Mouse (Mus musculus): ENCODE measurements around the gene Hic2. TPM values are rescaled to one million over a fixed set of nuclear protein-coding genes. Genes with fewer than 3 reads are reported as not detected.

Hic2 gene
- polyA plus RNA-seq (2016; fragmentation: Nextera tagmentation; extraction: Ambion mirVana) = 6.5 and 7.0 TPM in 2 replicates

DNA sequence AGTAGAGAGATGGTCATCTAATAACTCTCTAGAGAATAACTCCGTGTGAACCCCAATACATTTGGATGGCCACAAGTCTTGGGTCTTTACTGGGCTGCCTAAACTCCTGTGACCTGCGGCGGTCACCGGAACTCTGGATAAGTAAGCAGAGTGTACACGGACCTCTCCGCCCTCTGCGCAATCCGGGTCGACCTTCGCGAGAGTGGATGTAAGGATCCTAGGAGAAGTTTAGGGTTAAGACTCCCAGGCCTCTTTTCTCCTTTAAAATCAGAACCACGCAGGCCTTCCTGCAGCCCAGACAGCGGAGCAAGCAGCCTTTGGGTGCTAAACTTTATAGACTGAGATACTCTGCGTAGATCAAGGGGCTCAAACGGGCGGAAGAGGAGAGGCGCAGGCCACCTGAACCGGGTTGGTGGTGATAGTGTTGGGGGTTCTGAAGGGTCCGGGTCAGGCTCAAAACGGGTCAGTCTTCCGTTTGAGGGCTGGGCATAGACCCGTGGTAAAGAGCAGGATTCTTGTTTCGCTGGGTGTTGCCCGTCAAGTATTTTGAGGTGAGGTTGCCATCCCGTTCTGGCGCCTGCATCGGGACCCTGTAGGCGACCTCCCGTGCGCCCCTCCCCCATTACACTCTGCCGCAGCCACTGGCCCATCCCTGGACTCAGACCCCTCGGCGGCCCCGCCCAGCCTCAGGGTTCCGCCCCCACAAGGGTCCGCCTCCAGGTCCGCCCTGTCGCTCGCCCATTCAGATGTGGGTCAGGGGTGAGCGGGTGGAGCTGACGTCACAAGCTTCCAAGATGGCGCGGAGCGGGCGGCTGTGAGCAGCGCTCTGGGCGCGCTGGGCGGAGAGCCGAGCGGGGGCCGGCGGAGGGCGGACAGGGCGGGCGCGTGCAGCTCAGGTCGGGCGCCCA lies at the start of gene Hic2:
TSS of gene Hic2 (plus strand) at position 779 of the 908 bp plus-strand sequence.
- Histone ChIP-seq H3K9ac (peak within 1 kb of the TSS; percentile 94), H3K4me1 (replicated peaks) (peaks cover 39% of the 10 kb centered on the region), H3K27me3 (replicated peaks) (no peaks in the 10 kb centered on the region), H3K9me3 (replicated peaks) (peaks cover 3% of the 10 kb centered on the region; the same call in 1 of the 2 replicates), H3K36me3 (no peaks in the 10 kb centered on the region), H3K4me3 (peak within 1 kb of the TSS; percentile 92), H3K27ac (ENCODE audit: poor library complexity, severe bottlenecking) (peak within 1 kb of the TSS; percentile 91), H3K4me2 (peak within 1 kb of the TSS; percentile 90)
- WGBS = 2% methylated on average over 59 of the region's 59 CpGs
- ATAC-seq (ENCODE audit: insufficient number of reproducible peaks, low FRiP score) = peak; percentile 99

DNA sequence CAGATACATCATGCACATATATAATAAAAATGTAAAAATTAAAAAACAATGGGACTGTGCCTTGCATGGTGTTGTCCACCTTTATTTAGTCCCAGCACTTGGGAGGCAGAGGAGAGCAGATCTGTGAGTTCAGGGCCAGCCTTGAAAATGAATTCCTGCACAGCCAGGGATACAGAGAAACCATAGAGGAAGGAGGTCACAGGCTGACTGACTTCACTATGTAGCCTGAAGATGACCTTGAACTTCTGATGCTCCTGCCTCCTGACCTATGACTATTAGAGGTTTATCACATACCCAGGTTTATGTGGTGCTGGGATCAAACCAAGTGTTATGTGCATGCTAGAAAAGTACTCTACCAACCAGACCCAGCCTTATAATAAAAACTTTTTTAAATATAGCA lies 47.9 kb upstream of the Hic2 start:
- Histone ChIP-seq H3K9me3 (replicated peaks) (no peaks in the 10 kb centered on the region), H3K9ac (no peak overlapping the region), H3K27ac (ENCODE audit: poor library complexity, severe bottlenecking) (no peak overlapping the region), H3K4me2 (no peak overlapping the region), H3K4me3 (no peak overlapping the region), H3K36me3 (peaks cover 31% of the 10 kb centered on the region), H3K4me1 (replicated peaks) (peaks cover 20% of the 10 kb centered on the region), H3K27me3 (replicated peaks) (no peaks in the 10 kb centered on the region)
- no peak for ATAC-seq (ENCODE audit: insufficient number of reproducible peaks, low FRiP score)

DNA sequence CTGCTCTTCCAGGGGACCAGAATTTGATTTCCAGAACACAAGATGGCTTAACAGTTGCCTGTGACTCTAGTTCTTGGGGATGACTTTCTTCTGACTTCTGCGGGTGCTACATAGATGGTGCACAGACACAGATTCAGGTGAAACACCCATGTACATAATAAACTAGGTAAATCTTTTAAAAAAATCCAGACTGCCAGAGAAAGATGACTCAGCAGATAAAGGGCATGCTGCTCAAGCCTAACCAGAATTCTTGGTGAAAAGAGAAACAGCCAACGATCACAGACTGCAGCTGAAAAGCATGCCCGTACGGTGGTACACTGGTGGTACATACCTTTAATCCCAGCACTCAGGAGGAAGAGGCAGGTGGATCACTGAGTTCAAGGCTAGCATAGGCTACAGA lies 39.5 kb upstream of the Hic2 start:
- no peak for ATAC-seq (ENCODE audit: insufficient number of reproducible peaks, low FRiP score)
- WGBS = 91% methylated on average over 4 of the region's 4 CpGs

DNA sequence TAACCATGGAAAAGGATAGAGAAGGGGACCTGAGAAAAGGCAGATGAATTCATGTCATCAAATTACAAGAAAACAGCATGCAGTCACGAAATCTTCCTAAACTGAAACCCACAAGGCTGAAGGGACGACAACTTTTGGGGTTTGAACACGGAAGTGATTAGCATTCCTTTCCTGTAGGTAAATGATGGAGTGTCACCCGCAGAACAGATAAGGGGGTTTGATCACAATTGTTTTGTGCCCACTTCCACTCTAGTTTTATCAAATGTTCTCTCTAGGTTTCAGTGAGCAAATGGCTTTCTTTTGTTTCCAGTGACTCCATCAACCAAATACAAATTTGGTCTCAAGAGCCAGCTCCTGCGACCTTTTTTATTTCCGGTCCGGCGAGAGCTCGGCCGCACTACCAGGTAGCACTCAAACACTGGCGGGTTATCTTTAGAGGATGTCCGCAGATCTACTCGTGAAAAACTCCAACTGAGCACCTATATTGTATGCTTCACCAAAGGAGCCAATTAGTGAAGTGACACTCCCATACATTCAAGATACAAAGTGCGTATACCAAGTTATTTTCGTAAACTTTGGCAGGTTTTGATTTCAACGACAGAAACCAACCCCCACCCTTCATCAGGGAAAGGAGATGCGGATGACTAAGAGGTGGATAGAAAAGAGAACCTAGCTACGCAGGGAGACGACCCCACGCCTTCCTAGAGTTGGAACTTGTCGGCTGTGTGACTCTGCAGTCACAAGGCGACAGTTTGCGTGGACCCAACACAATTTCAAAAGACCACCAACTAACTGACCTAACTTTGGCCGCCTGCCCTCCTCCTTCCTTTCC lies 33.0 kb upstream of the Hic2 start:
- Histone ChIP-seq H3K27ac (ENCODE audit: poor library complexity, severe bottlenecking) (peak overlapping the region; percentile 87), H3K9ac (peak overlapping the region; percentile 98), H3K27me3 (replicated peaks) (no peaks in the 10 kb centered on the region), H3K36me3 (no peaks in the 10 kb centered on the region), H3K4me3 (peak overlapping the region; percentile 86), H3K4me1 (replicated peaks) (peaks cover 14% of the 10 kb centered on the region), H3K9me3 (replicated peaks) (no peaks in the 10 kb centered on the region), H3K4me2 (peak overlapping the region; percentile 76)
- WGBS = 2% methylated on average over 24 of the region's 24 CpGs
- ATAC-seq (ENCODE audit: insufficient number of reproducible peaks, low FRiP score) = peak; percentile 9; the same call in 1 of the 2 replicates

More for the DNA sequence above, 39.5 kb upstream of the Hic2 start:
- H3K4me1 ChIP-seq (replicated peaks) = peaks cover 15% of the 10 kb centered on the region; the same call in 1 of the 2 replicates
- no peak overlapping the region for H3K4me3 ChIP-seq
- H3K27me3 ChIP-seq (replicated peaks) = no peaks in the 10 kb centered on the region
- no peak overlapping the region for H3K27ac ChIP-seq (ENCODE audit: poor library complexity, severe bottlenecking)
- H3K9ac ChIP-seq = no peak overlapping the region
- no peaks in the 10 kb centered on the region for H3K9me3 ChIP-seq (replicated peaks)
- no peak overlapping the region for H3K4me2 ChIP-seq
- peaks cover 19% of the 10 kb centered on the region for H3K36me3 ChIP-seq

GRCm38 (mm10) chr16:17200953-17201707 lies 32.2 kb upstream of the Hic2 start:
- peak overlapping the region; percentile 76 for H3K4me2 ChIP-seq
- H3K9me3 ChIP-seq (replicated peaks) = no peaks in the 10 kb centered on the region
- WGBS = under 1% methylated on average over 67 of the region's 72 CpGs
- peaks cover 13% of the 10 kb centered on the region for H3K4me1 ChIP-seq (replicated peaks)
- peaks cover 2% of the 10 kb centered on the region for H3K27me3 ChIP-seq (replicated peaks)
- ATAC-seq (ENCODE audit: insufficient number of reproducible peaks, low FRiP score) = peak; percentile 92
- H3K27ac ChIP-seq (ENCODE audit: poor library complexity, severe bottlenecking) = peak overlapping the region; percentile 87
- peak overlapping the region; percentile 86 for H3K4me3 ChIP-seq
- H3K36me3 ChIP-seq = no peaks in the 10 kb centered on the region
- H3K9ac ChIP-seq = peak overlapping the region; percentile 98

GRCm38 (mm10) chr16:17201977-17202376 lies 31.4 kb upstream of the Hic2 start:
- H3K36me3 ChIP-seq = no peaks in the 10 kb centered on the region
- H3K27me3 ChIP-seq (replicated peaks) = peaks cover 10% of the 10 kb centered on the region
- H3K9ac ChIP-seq = no peak overlapping the region
- ATAC-seq (ENCODE audit: insufficient number of reproducible peaks, low FRiP score) = no peak
- 0 out of 2 replicates have a peak overlapping the region, but pooled peaks have one; percentile 86 for H3K4me3 ChIP-seq
- no peak overlapping the region for H3K4me2 ChIP-seq
- H3K27ac ChIP-seq (ENCODE audit: poor library complexity, severe bottlenecking) = no peak overlapping the region
- H3K4me1 ChIP-seq (replicated peaks) = peaks cover 13% of the 10 kb centered on the region
- 54% methylated on average over 2 of the region's 2 CpGs for WGBS
- H3K9me3 ChIP-seq (replicated peaks) = no peaks in the 10 kb centered on the region

DNA sequence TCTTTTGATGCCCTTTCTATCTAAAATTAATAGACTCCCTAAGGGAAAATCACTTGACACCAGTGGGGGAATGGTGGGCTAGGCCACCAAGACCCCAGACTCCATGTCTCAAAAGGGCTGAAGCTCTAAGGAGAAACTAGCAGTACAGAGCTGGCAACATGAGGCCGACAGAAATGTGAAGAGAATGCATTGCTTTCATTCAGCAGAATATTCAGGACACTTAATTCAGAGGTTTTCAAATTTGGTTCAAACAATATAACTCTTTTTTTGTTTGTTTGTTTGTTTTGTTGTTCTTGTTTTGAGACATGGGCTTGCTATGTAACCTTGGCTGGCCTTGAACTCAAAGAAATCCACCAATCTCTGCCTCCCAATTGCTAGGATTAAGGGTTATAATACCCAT lies 30.8 kb upstream of the Hic2 start, which contains the start of gene Ube2l3:
TSS of gene Ube2l3 (minus strand) at position 101 of the 400 bp plus-strand sequence.
- Histone ChIP-seq H3K9ac (peak within 1 kb of the TSS; percentile 98; the same call in 1 of the 2 replicates), H3K36me3 (no peaks in the 10 kb centered on the region), H3K4me3 (peak within 1 kb of the TSS; percentile 86), H3K27me3 (replicated peaks) (peaks cover 10% of the 10 kb centered on the region), H3K9me3 (replicated peaks) (no peaks in the 10 kb centered on the region), H3K4me2 (peak within 1 kb of the TSS; percentile 76), H3K27ac (ENCODE audit: poor library complexity, severe bottlenecking) (no peak within 1 kb of the TSS), H3K4me1 (replicated peaks) (peaks cover 13% of the 10 kb centered on the region)
- no peak for ATAC-seq (ENCODE audit: insufficient number of reproducible peaks, low FRiP score)
- WGBS = 85% methylated on average over 1 of the region's 1 CpGs

- peaks cover 10% of the 10 kb centered on the region for H3K4me1 ChIP-seq (replicated peaks)
- no peak overlapping the region for H3K4me3 ChIP-seq
- ATAC-seq (ENCODE audit: insufficient number of reproducible peaks, low FRiP score) = no peak
- H3K9ac ChIP-seq = no peak overlapping the region
- no peaks in the 10 kb centered on the region for H3K36me3 ChIP-seq
- H3K27me3 ChIP-seq (replicated peaks) = peaks cover 10% of the 10 kb centered on the region
- 4% methylated on average over 6 of the region's 6 CpGs for WGBS
- no peaks in the 10 kb centered on the region for H3K9me3 ChIP-seq (replicated peaks)
- H3K4me2 ChIP-seq = no peak overlapping the region
- H3K27ac ChIP-seq (ENCODE audit: poor library complexity, severe bottlenecking) = no peak overlapping the region
These were observed 28.4 kb upstream of the Hic2 start for GRCm38 (mm10) chr16:17204990-17205389.

DNA sequence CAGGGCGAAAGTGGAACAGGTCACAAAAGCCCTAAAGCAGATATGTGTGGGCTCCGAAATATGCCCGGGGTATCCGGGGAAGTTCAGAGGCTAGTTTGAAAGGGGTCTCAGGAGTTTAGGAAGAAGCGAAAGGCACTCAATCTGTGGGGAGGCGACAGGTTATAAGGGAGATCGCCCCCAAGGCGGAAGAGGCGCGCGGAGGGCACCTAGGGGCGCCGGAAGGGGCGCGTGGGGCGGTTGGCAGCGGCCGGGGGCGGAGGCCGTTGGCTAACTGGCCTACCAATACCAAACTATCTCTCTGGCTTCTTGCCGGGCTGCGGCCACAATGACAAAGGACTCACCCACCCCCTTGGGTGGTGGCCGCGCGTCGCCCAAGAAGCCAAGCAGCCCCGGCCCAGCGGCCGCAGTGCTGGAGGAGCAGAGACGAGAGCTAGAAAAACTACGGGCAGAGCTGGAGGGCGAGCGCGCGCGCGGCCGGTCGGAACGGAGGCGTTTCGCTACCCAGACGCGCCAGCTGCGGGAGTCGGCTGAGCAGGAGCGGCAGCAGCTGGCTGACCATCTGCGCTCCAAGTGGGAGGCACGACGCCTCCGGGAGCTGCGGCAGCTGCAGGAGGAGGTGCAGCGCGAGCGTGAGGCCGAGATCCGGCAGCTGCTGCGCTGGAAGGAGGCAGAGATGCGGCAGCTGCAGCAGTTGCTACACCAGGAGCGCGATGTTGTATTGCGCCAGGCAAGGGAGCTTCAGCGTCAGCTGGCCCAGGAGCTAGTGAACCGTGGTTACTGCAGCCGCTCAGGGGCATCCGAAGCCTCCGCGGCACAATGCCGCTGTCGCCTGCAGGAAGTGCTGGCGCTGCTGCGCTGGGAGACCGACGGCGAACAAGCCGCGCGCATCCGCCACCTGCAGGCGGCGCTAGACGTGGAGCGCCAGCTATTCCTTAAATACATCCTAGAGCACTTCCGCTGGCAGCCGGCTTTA lies 24.7 kb upstream of the Hic2 start, which contains the start of gene Rimbp3:
TSS of gene Rimbp3 (plus strand) at position 215 of the 973 bp plus-strand sequence.
- Histone ChIP-seq H3K27me3 (replicated peaks) (peaks cover 35% of the 10 kb centered on the region), H3K9me3 (replicated peaks) (no peaks in the 10 kb centered on the region), H3K9ac (peak within 1 kb of the TSS; percentile 69), H3K4me2 (peak within 1 kb of the TSS; percentile 99), H3K27ac (ENCODE audit: poor library complexity, severe bottlenecking) (no peak within 1 kb of the TSS), H3K4me3 (peak within 1 kb of the TSS; percentile 60), H3K36me3 (no peaks in the 10 kb centered on the region), H3K4me1 (replicated peaks) (peaks cover 12% of the 10 kb centered on the region)
- 2% methylated on average over 85 of the region's 85 CpGs for WGBS
- peak; percentile 71 for ATAC-seq (ENCODE audit: insufficient number of reproducible peaks, low FRiP score)

All from heart, embryonic 12.5 days (tissue).